Mouse (Mus musculus) B cell, adult 2 months (primary cell): Measurements from ENCODE around the gene Mypn.

Experiments
- DNase-seq, 2 experiments: peaks; one replicate each; pipeline ENCODE4 v3.0.0; 2022

The Mypn gene

GRCm38 (mm10) chr10:63192736-63193135 lies 11.0 kb downstream of the Mypn start:
- no peak for DNase-seq

- DNase-seq, result no peak
These were observed 11.5 kb downstream of the Mypn start for GRCm38 (mm10) chr10:63192276-63192675.

GRCm38 (mm10) chr10:63184451-63184850 lies 19.3 kb downstream of the Mypn start:
- DNase-seq, result no peak

GRCm38 (mm10) chr10:63182177-63182768 lies 21.5 kb downstream of the Mypn start:
- no peak for DNase-seq

GRCm38 (mm10) chr10:63181166-63181565 lies 22.6 kb downstream of the Mypn start:
- no peak for DNase-seq

GRCm38 (mm10) chr10:63179524-63179923 lies 24.2 kb downstream of the Mypn start:
- DNase-seq, result no peak

- peak in 1 of 2 experiments; percentile 31 for DNase-seq
These were observed 25.4 kb downstream of the Mypn start for GRCm38 (mm10) chr10:63178318-63178717.

GRCm38 (mm10) chr10:63177286-63178140 lies 26.2 kb downstream of the Mypn start:
- no peak for DNase-seq

GRCm38 (mm10) chr10:63176471-63176931 lies 27.3 kb downstream of the Mypn start:
- peak; percentile 59 to 64 for DNase-seq

- DNase-seq, result no peak
These were observed 31.7 kb downstream of the Mypn start for GRCm38 (mm10) chr10:63172089-63172488.

- DNase-seq, result no peak
These were observed 34.2 kb downstream of the Mypn start for GRCm38 (mm10) chr10:63169503-63169902.

- DNase-seq, result no peak
These were observed 35.6 kb downstream of the Mypn start for GRCm38 (mm10) chr10:63168124-63168523.

GRCm38 (mm10) chr10:63167241-63167995 lies 36.3 kb downstream of the Mypn start:
- DNase-seq, result no peak

- DNase-seq, result no peak
These were observed 37.9 kb downstream of the Mypn start for GRCm38 (mm10) chr10:63165752-63166412.

- DNase-seq, result no peak
These were observed 42.5 kb downstream of the Mypn start for GRCm38 (mm10) chr10:63161240-63161639.

GRCm38 (mm10) chr10:63160671-63161070 lies 43.1 kb downstream of the Mypn start:
- DNase-seq, result no peak

- no peak for DNase-seq
These were observed 45.6 kb downstream of the Mypn start for GRCm38 (mm10) chr10:63158191-63158590.

- no peak for DNase-seq
These were observed 46.3 kb downstream of the Mypn start for GRCm38 (mm10) chr10:63157491-63157890.

GRCm38 (mm10) chr10:63156919-63157318 lies 46.8 kb downstream of the Mypn start:
- no peak for DNase-seq

GRCm38 (mm10) chr10:63156351-63156750 lies 47.4 kb downstream of the Mypn start:
- DNase-seq, result no peak

- no peak for DNase-seq
These were observed 47.9 kb downstream of the Mypn start for GRCm38 (mm10) chr10:63155668-63156350.

GRCm38 (mm10) chr10:63154726-63155125 lies 49.0 kb downstream of the Mypn start:
- DNase-seq, result no peak
